Mouse (Mus musculus) embryo, embryonic 11.5 days (tissue): Measurements from ENCODE around the gene Pkn1.
A peak's percentile ranks its signal among the peaks of the same experiment; 100 is the strongest.

ENCODE experiments used
- DNase-seq: peaks from one replicate; pipeline ENCODE4 v3.0.0-alpha.2; 2012; ENCODE audit warnings: low read depth, low spot score

Pkn1 gene

GRCm38 (mm10) chr8:83654725-83655124, 44.3 kb downstream of the Pkn1 start:
- no peak for DNase-seq

- DNase-seq: no peak
These were observed 45.3 kb downstream of the Pkn1 start for GRCm38 (mm10) chr8:83653662-83654017.

- no peak for DNase-seq
These were observed 46.0 kb downstream of the Pkn1 start for GRCm38 (mm10) chr8:83652744-83653661.

- DNase-seq: peak; percentile 95
These were observed 46.8 kb downstream of the Pkn1 start, which contains the start of gene Gipc1 for GRCm38 (mm10) chr8:83652030-83652743. Gene Gipc1, plus strand, starts transcription at chr8:83652677.

- DNase-seq: no peak
These were observed 49.3 kb downstream of the Pkn1 start for GRCm38 (mm10) chr8:83649699-83650098.

GRCm38 (mm10) chr8:83648031-83648430, 50.9 kb downstream of the Pkn1 start:
- no peak for DNase-seq

GRCm38 (mm10) chr8:83647511-83647910, 51.5 kb downstream of the Pkn1 start:
- DNase-seq: no peak

GRCm38 (mm10) chr8:83639649-83640048, 59.3 kb downstream of the Pkn1 start:
- no peak for DNase-seq

GRCm38 (mm10) chr8:83638856-83639255, 60.1 kb downstream of the Pkn1 start:
- no peak for DNase-seq

GRCm38 (mm10) chr8:83632083-83632707, 66.8 kb downstream of the Pkn1 start:
- DNase-seq: no peak

- no peak for DNase-seq
These were observed 73.2 kb downstream of the Pkn1 start for GRCm38 (mm10) chr8:83625676-83626299.

- DNase-seq: no peak
These were observed 74.2 kb downstream of the Pkn1 start for GRCm38 (mm10) chr8:83624739-83625138.

- no peak for DNase-seq
These were observed 75.4 kb downstream of the Pkn1 start for GRCm38 (mm10) chr8:83623549-83623948.

- DNase-seq: peak; percentile 77
These were observed 76.5 kb downstream of the Pkn1 start for GRCm38 (mm10) chr8:83622389-83622989.

GRCm38 (mm10) chr8:83621691-83622388, 77.1 kb downstream of the Pkn1 start:
- DNase-seq: no peak

- no peak for DNase-seq
These were observed 79.3 kb downstream of the Pkn1 start for GRCm38 (mm10) chr8:83619568-83620285.

GRCm38 (mm10) chr8:83618566-83618965, 80.4 kb downstream of the Pkn1 start:
- no peak for DNase-seq

GRCm38 (mm10) chr8:83617111-83617510, 81.9 kb downstream of the Pkn1 start:
- no peak for DNase-seq

GRCm38 (mm10) chr8:83616625-83617024, 82.4 kb downstream of the Pkn1 start:
- no peak for DNase-seq
